Mouse (Mus musculus) bone marrow macrophage, adult 2 months (primary cell): Measurements from ENCODE around the gene Ilf3.

ENCODE experiments used
- CTCF ChIP-seq: IDR thresholded peaks from 2 replicates; pipeline ENCODE4 v1.5.1; 2012; ENCODE audit warnings: low read depth, mild to moderate bottlenecking, low read length, moderate library complexity
- POLR2A ChIP-seq: IDR thresholded peaks from 2 replicates; pipeline ENCODE4 v1.6.1; 2012; ENCODE audit warnings: mild to moderate bottlenecking, low read depth, low read length, borderline replicate concordance

DNA sequence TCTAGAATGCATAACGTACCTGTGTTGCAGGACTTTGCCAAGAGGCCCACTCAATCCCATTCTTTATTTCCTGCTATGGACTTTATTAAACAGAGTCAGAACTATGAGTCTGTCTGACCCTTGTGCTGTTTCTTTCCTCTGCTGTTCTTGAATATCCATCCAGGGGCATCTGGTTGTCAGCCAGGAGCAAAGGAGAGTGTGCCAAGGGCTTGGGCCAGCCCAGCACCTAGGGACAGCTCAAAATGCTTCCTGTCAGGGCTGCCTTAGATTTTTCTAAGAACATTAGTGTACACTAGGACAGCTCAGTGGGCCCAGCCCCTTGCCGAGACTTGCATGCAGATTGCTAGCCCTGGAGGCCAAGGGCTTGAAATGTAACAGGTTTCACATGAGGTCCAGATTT is 60.1 kb downstream of the Ilf3 start:
- TF ChIP-seq CTCF (no peak), POLR2A (no peak)
